Mouse (Mus musculus): ENCODE measurements around the gene Cdc45.

DNA sequence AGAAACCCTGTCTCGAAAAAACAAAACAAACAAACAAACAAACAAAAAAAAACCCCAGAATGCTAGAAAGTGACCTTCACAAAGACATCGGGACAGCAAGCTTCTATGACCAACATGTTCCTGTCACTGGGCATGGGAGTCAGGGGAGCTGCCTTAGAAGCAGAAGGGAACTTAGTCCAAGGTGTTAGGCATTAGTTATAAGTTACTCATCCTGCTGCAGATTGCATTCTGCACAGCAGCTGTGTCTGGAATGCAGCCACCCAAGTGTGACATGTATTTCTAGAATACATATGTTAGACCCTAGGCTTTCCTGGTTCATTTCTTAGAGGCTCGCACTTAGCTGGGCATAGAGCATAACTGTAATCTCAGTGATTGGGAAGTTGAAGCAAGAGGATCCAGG lies 16.8 kb upstream of the Cdc45 start:
- no peak for TF ChIP-seq CTCF (IDR thresholded peaks at IDR 0.05; ENCODE audit: control insufficient read depth, insufficient read depth, insufficient read length)
- TF ChIP-seq MYOD1 (IDR thresholded peaks at IDR 0.05; ENCODE audit: control insufficient read depth, insufficient read length, low read depth): no peak
- no peak for TF ChIP-seq MYOG (IDR thresholded peaks at IDR 0.05; ENCODE audit: control insufficient read depth, extremely low read depth, insufficient read length)
- no peak for TF ChIP-seq CEBPB (IDR thresholded peaks at IDR 0.05; ENCODE audit: low read depth)
- no peak for TF ChIP-seq FOSL1 (IDR thresholded peaks at IDR 0.05; ENCODE audit: insufficient read depth, low read length, poor library complexity, severe bottlenecking)
- TF ChIP-seq MAX (IDR thresholded peaks at IDR 0.05): no peak

All from C2C12 (cell line).